10 mouse cellular contexts compared by ENCODE assay signal in the genomic region with DNA sequence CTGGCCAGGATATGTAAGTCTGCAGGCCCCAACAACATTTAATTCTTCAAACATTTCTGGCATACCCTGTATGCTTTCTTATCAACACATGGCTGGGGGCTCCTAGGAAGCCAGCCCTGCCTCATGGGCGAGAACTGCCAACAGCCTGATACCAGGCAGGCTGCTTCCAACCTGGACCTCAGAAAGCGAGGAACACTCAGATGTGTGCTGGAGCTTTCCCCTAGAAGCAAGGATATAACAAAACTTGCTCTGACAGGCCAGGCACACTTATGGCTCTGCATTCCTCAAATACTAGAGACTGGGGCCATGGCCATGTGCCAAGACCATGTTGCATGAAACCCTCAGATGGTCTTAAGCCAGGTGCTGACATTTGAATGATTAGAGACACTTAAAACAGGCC.
DNase-seq lines count a peak whose midpoint lies in the region; ATAC-seq and TF ChIP-seq lines count a peak whose summit lies in the region.
"Had no signal": no experiment of that assay in that cellular context is flagged by ENCODE, and none has a peak within 500 bp of the region (broad histone marks: within the 10 kb centered on the region; RNA-seq: fewer than 3 reads in every experiment).

No protein-coding gene starts in this region.

- no peaks in the 10 kb centered on the region for H3K27me3 ChIP-seq in lung, embryonic 15.5 days

- H3K4me3 ChIP-seq in lung, embryonic 15.5 days = no peak overlapping the region
- H3K4me3 ChIP-seq in lung, adult 2 months (replicated peaks; ENCODE audit: extremely low read depth, low read depth, low read length) = no peak overlapping the region
- H3K4me3 ChIP-seq: erythroblast, embryonic 14.5 days had no signal

- WGBS in lung, embryonic 15.5 days = 26% methylated on average over 2 of the region's 2 CpGs
- 48% methylated on average over 2 of the region's 2 CpGs for WGBS in lung, adult 2 months

- H3K4me1 ChIP-seq in lung, embryonic 15.5 days = peaks cover 17% of the 10 kb centered on the region
- H3K4me1 ChIP-seq in lung, adult 2 months (ENCODE audit: control insufficient read depth, insufficient read depth, low read length) = peaks cover 4% of the 10 kb centered on the region; the same call in 1 of the 2 replicates

- no peak overlapping the region for H3K4me2 ChIP-seq in lung, embryonic 15.5 days

- ATAC-seq in lung, embryonic 15.5 days (ENCODE audit: borderline replicate concordance, extremely low read depth, low FRiP score, low TSS enrichment) = peak; percentile 75
- ATAC-seq: midbrain, embryonic 16.5 days had no signal

- H3K9ac ChIP-seq in lung, embryonic 15.5 days = no peak overlapping the region

- peak; percentile 23 to 27 for DNase-seq in heart, adult 18-20 months
- DNase-seq in heart, adult 8-10 months (ENCODE audit: low spot score) = no peak
- DNase-seq in lung, adult 2 months = no peak
- peak; percentile 31 for DNase-seq in gonadal fat pad, adult 2 months (ENCODE audit: low read depth)
- peak; percentile 25 to 52 for DNase-seq in lung, postnatal 4 days
- no peak for DNase-seq in ovary, postnatal 10 days (ENCODE audit: low spot score)
- DNase-seq in cerebellum, postnatal 4 days (ENCODE audit: low spot score in 2 of 2) = no peak

- no peaks in the 10 kb centered on the region for H3K36me3 ChIP-seq in lung, embryonic 15.5 days

- peak overlapping the region; percentile 67 for H3K27ac ChIP-seq in lung, embryonic 15.5 days

- H3K9me3 ChIP-seq in lung, embryonic 15.5 days = no peaks in the 10 kb centered on the region

- TF ChIP-seq CTCF in lung, adult 2 months (IDR thresholded peaks at IDR 0.05; ENCODE audit: insufficient read depth, low read length) = no peak

- TF ChIP-seq POLR2A in lung, adult 2 months (IDR thresholded peaks at IDR 0.05; ENCODE audit: borderline replicate concordance, extremely low read depth, low read depth, low read length) = no peak

Comparison
In these comparisons a context has a peak if more than half of its experiments do, and no peak if none do; other contexts are left out.
1. DNase-seq: peak in heart, adult 18-20 months (2 of 2), gonadal fat pad, adult 2 months (single experiment) and lung, postnatal 4 days (2 of 2); none in heart, adult 8-10 months (single experiment), lung, adult 2 months (single experiment), ovary, postnatal 10 days (single experiment) and cerebellum, postnatal 4 days (0 of 2).